Comparison of ENCODE assay signal across 15 mouse cellular contexts in the genomic region with DNA sequence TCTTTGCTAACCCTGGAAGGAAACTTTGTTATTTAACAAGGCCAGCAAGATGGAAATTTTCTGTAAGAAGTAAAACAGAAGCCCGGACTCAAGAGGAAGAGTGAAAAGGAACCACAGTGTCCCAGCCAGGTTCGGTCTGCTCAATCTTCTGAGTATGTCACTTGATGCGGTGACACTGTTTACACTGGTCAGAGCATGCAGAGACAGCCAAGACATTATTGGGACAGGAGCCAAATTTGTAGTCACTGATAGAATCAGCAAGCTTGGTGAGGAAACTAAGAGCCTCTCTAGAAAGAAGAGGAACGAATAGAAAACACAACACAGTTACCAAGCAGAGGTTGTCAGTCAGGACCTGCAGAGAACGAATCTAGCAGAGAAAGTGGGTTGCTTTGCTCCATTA.
A peak's percentile ranks its signal among the peaks of the same experiment; 100 is the strongest.
DNase-seq lines count a peak whose midpoint lies in the region; ATAC-seq and TF ChIP-seq lines count a peak whose summit lies in the region.
"Had no signal": no experiment of that assay in that cellular context is flagged by ENCODE, and none has a peak within 500 bp of the region (broad histone marks: within the 10 kb centered on the region; RNA-seq: fewer than 3 reads in every experiment).

No protein-coding gene starts in this region.

- 23% methylated on average over 5 of the region's 5 CpGs for WGBS in heart, adult 2 months
- WGBS in neural tube, embryonic 15.5 days, result 89% methylated on average over 5 of the region's 5 CpGs
- WGBS in lung, embryonic 15.5 days, result 21% methylated on average over 5 of the region's 5 CpGs
- 77% methylated on average over 5 of the region's 5 CpGs for WGBS in forebrain, embryonic 16.5 days

- H3K27ac ChIP-seq in heart, adult 2 months, result no peak overlapping the region
- H3K27ac ChIP-seq in neural tube, embryonic 15.5 days (replicated peaks), result no peak overlapping the region
- no peak overlapping the region for H3K27ac ChIP-seq in lung, embryonic 15.5 days
- no peak overlapping the region for H3K27ac ChIP-seq in forebrain, embryonic 16.5 days (ENCODE audit: low read length)
- H3K27ac ChIP-seq: embryonic facial prominence, embryonic 10.5 days had no signal

- H3K36me3 ChIP-seq in heart, adult 2 months (ENCODE audit: control insufficient read depth, insufficient read depth, low read length), result no peaks in the 10 kb centered on the region
- no peaks in the 10 kb centered on the region for H3K36me3 ChIP-seq in neural tube, embryonic 15.5 days
- H3K36me3 ChIP-seq in lung, embryonic 15.5 days, result no peaks in the 10 kb centered on the region
- H3K36me3 ChIP-seq in forebrain, embryonic 16.5 days (ENCODE audit: control insufficient read depth, insufficient read depth), result no peaks in the 10 kb centered on the region
- H3K36me3 ChIP-seq: embryonic facial prominence, embryonic 10.5 days had no signal

- no peak for TF ChIP-seq CTCF in heart, adult 2 months (IDR thresholded peaks at IDR 0.05)

- no peaks in the 10 kb centered on the region for H3K4me1 ChIP-seq in heart, adult 2 months (ENCODE audit: control insufficient read depth, insufficient read depth, low read length)
- no peaks in the 10 kb centered on the region for H3K4me1 ChIP-seq in neural tube, embryonic 15.5 days
- no peaks in the 10 kb centered on the region for H3K4me1 ChIP-seq in lung, embryonic 15.5 days
- no peaks in the 10 kb centered on the region for H3K4me1 ChIP-seq in forebrain, embryonic 16.5 days (replicated peaks; ENCODE audit: control insufficient read depth, insufficient read depth, low read length)
- H3K4me1 ChIP-seq: embryonic facial prominence, embryonic 10.5 days had no signal

- intact Hi-C loops in heart, adult 2 months (cut with DNase I), result no loop called here

- ATAC-seq in neural tube, embryonic 15.5 days (ENCODE audit: low FRiP score), result no peak
- peak; percentile 46; the same call in 1 of the 2 replicates for ATAC-seq in lung, embryonic 15.5 days (ENCODE audit: borderline replicate concordance, extremely low read depth, low FRiP score, low TSS enrichment)
- no peak for ATAC-seq in forebrain, embryonic 16.5 days
- ATAC-seq: intestine, embryonic 16.5 days had no signal

- TF ChIP-seq POLR2A in heart, adult 2 months (IDR thresholded peaks at IDR 0.05; ENCODE audit: insufficient read depth, low read depth, low read length), result no peak

- no peak overlapping the region for H3K9ac ChIP-seq in heart, adult 2 months (ENCODE audit: low read depth, low read length)
- H3K9ac ChIP-seq in neural tube, embryonic 15.5 days (replicated peaks), result no peak overlapping the region
- no peak overlapping the region for H3K9ac ChIP-seq in lung, embryonic 15.5 days
- no peak overlapping the region for H3K9ac ChIP-seq in forebrain, embryonic 16.5 days (replicated peaks; ENCODE audit: low read depth, low read length)

- peak; percentile 30 to 38 for DNase-seq in heart, adult 18-20 months
- DNase-seq in heart, adult 2 months, result no peak
- peak; percentile 4 for DNase-seq in neural tube, embryonic 10.5 days (ENCODE audit: extremely low spot score, low spot score)
- DNase-seq in skeletal muscle tissue, adult 2 months (ENCODE audit: low read depth, low spot score), result peak; percentile 74
- no peak for DNase-seq in layer of hippocampus, adult 8-10 months (ENCODE audit: low spot score in 2 of 2)
- DNase-seq: adrenal gland, postnatal 36 days; cerebellum, adult 8-10 months; gastrocnemius, postnatal 10 days; spleen, adult 18-20 months had no signal

- TF ChIP-seq EP300 in heart, adult 2 months (IDR thresholded peaks at IDR 0.05; ENCODE audit: insufficient read depth, low read depth, low read length), result no peak

- H3K9me3 ChIP-seq in neural tube, embryonic 15.5 days (replicated peaks), result no peaks in the 10 kb centered on the region
- no peaks in the 10 kb centered on the region for H3K9me3 ChIP-seq in lung, embryonic 15.5 days
- H3K9me3 ChIP-seq in forebrain, embryonic 16.5 days (ENCODE audit: control insufficient read depth, low read length), result no peaks in the 10 kb centered on the region
- H3K9me3 ChIP-seq: embryonic facial prominence, embryonic 10.5 days had no signal

- no peak overlapping the region for H3K4me3 ChIP-seq in heart, adult 2 months
- no peak overlapping the region for H3K4me3 ChIP-seq in neural tube, embryonic 15.5 days (replicated peaks)
- H3K4me3 ChIP-seq in lung, embryonic 15.5 days, result no peak overlapping the region
- no peak overlapping the region for H3K4me3 ChIP-seq in forebrain, embryonic 16.5 days (replicated peaks; ENCODE audit: low read length)
- H3K4me3 ChIP-seq: embryonic facial prominence, embryonic 10.5 days had no signal

- no peak overlapping the region for H3K4me2 ChIP-seq in neural tube, embryonic 15.5 days
- H3K4me2 ChIP-seq in lung, embryonic 15.5 days, result no peak overlapping the region
- no peak overlapping the region for H3K4me2 ChIP-seq in forebrain, embryonic 16.5 days (ENCODE audit: low read length)
- H3K4me2 ChIP-seq: liver, embryonic 11.5 days had no signal

- no peaks in the 10 kb centered on the region for H3K27me3 ChIP-seq in heart, adult 2 months (ENCODE audit: control insufficient read depth, insufficient read depth, low read length)
- H3K27me3 ChIP-seq in neural tube, embryonic 15.5 days (replicated peaks), result no peaks in the 10 kb centered on the region
- H3K27me3 ChIP-seq in lung, embryonic 15.5 days, result no peaks in the 10 kb centered on the region
- no peaks in the 10 kb centered on the region for H3K27me3 ChIP-seq in forebrain, embryonic 16.5 days (replicated peaks; ENCODE audit: control insufficient read depth, insufficient read depth, low read length)

- H3K79me2 ChIP-seq in heart, adult 2 months (replicated peaks; ENCODE audit: control insufficient read depth, insufficient read depth, low read length), result no peaks in the 10 kb centered on the region

Comparison
In these comparisons a context has a peak if more than half of its experiments do, and no peak if none do; other contexts are left out.
1. DNase-seq: peak in heart, adult 18-20 months (2 of 2), neural tube, embryonic 10.5 days (single experiment) and skeletal muscle tissue, adult 2 months (single experiment); none in heart, adult 2 months (0 of 2) and layer of hippocampus, adult 8-10 months (0 of 2).